Mouse (Mus musculus) limb, embryonic 14.5 days (tissue): Measurements from ENCODE around the gene Rpl24. TPM values are rescaled to one million over a fixed set of nuclear protein-coding genes. Genes with fewer than 3 reads are reported as not detected.
A peak's percentile ranks its signal among the peaks of the same experiment; 100 is the strongest.

Source experiments
- ATAC-seq: fragments of 200-750 bp; cut with Nextera tagmentation; 2 replicates; pipeline ENCODE4 v1.8.0; 2017; ENCODE audit warnings: low read depth, moderate number of reproducible peaks, moderate TSS enrichment; ENCODE audit not compliant: low FRiP score
- DNase-seq: peaks from one replicate; pipeline ENCODE4 v3.0.0-alpha.2; 2015; ENCODE audit warnings: low spot score
- H3K27ac ChIP-seq: fragments of 300-500 bp; sonication (generic); replicated peaks from 2 replicates; pipeline ENCODE4 v1.5.1; 2014; ENCODE audit warnings: low read depth, mild to moderate bottlenecking, low read length, moderate library complexity, mixed read lengths
- H3K27me3 ChIP-seq: fragments of 300-500 bp; sonication (generic); 2 replicates; pipeline ENCODE4 v1.6.1; 2014; ENCODE audit warnings: low read length, mixed read lengths; ENCODE audit not compliant: control insufficient read depth, insufficient read depth
- H3K36me3 ChIP-seq: fragments of 300-500 bp; sonication (generic); 2 replicates; pipeline ENCODE4 v1.6.1; 2014; ENCODE audit warnings: mild to moderate bottlenecking, low read length, moderate library complexity, mixed read lengths; ENCODE audit not compliant: control insufficient read depth, insufficient read depth
- H3K4me1 ChIP-seq: fragments of 300-500 bp; sonication (generic); 2 replicates; pipeline ENCODE4 v1.6.1; 2014; ENCODE audit warnings: antibody characterized with exemption, low read length, mixed read lengths; ENCODE audit not compliant: control insufficient read depth, insufficient read depth
- H3K4me2 ChIP-seq: fragments of 300-500 bp; sonication (generic); replicated peaks from 2 replicates; pipeline ENCODE4 v1.6.1; 2014; ENCODE audit warnings: low read depth, mild to moderate bottlenecking, low read length, moderate library complexity; ENCODE audit not compliant: severe bottlenecking
- H3K4me3 ChIP-seq: fragments of 300-500 bp; sonication (generic); replicated peaks from 2 replicates; pipeline ENCODE4 v1.5.1; 2014; ENCODE audit warnings: low read length
- H3K9ac ChIP-seq: fragments of 300-500 bp; sonication (generic); 2 replicates; pipeline ENCODE4 v1.6.1; 2014; ENCODE audit warnings: mild to moderate bottlenecking, low read depth, low read length, moderate library complexity; ENCODE audit not compliant: severe bottlenecking
- H3K9me3 ChIP-seq: fragments of 300-500 bp; sonication (generic); 2 replicates; pipeline ENCODE4 v1.6.1; 2016; ENCODE audit warnings: low read length; ENCODE audit not compliant: control insufficient read depth
- POLR2A ChIP-seq: fragments of 200-500 bp; IDR thresholded peaks from 2 replicates; pipeline ENCODE4 v1.8.0; 2012; ENCODE audit warnings: inconsistent platforms, mild to moderate bottlenecking, moderate library complexity, borderline replicate concordance; ENCODE audit not compliant: insufficient read depth, insufficient read length; ENCODE audit errors: extremely low read depth
- WGBS: fragments of 180-500 bp; shearing (Covaris S2); extraction: QIAGEN DNeasy Blood & Tissue Kit; methylation state at CpG from one replicate; pipeline ENCODE4 v1.1.7; 2014; 5-methylcytosine and 5-hydroxymethylcytosine counted together
- polyA plus RNA-seq, 2 experiments: library from polyadenylated mRNA; depleted of rRNA in 1 of 2; stranded (reverse) in 1 of 2; unstranded in 1 of 2; fragments of >200 nt; fragmentation: Nextera tagmentation in 1 of 2; extraction: Ambion mirVana in 1 of 2; gene quantifications; 2 replicates each; pipeline versions ENCODE4 v1.2.1 to v1.2.3; 2012 to 2014

Rpl24 gene
- polyA plus RNA-seq (2012; rRNA removed), result 481 and 816 TPM in 2 replicates
- polyA plus RNA-seq (2014; fragmentation: Nextera tagmentation; extraction: Ambion mirVana), result 867 and 876 TPM in 2 replicates

- Histone ChIP-seq H3K4me2 (peak within 1 kb of the TSS; percentile 82), H3K27ac (peak within 1 kb of the TSS; percentile 86), H3K9ac (peak within 1 kb of the TSS; percentile 89), H3K4me3 (peak within 1 kb of the TSS; percentile 69), H3K9me3 (no peaks in the 10 kb centered on the region), H3K4me1 (peaks cover 9% of the 10 kb centered on the region), H3K36me3 (peaks cover 34% of the 10 kb centered on the region), H3K27me3 (no peaks in the 10 kb centered on the region)
- TF ChIP-seq POLR2A, result peak; percentile 57; the same call in 1 of the 2 replicates
- DNase-seq (peak; percentile 96), ATAC-seq (peak; percentile 95)
- 0% methylated on average over 42 of the region's 42 CpGs for WGBS
Observed at GRCm38 (mm10) chr16:55966212-55966871, at the start of gene Rpl24. Gene Rpl24, plus strand, starts transcription at chr16:55966275.

GRCm38 (mm10) chr16:55922079-55922478 is 44.0 kb upstream of the Rpl24 start:
- Histone ChIP-seq H3K4me1 (no peaks in the 10 kb centered on the region), H3K27me3 (no peaks in the 10 kb centered on the region), H3K4me3 (no peak overlapping the region), H3K27ac (no peak overlapping the region), H3K4me2 (no peak overlapping the region), H3K9me3 (no peaks in the 10 kb centered on the region), H3K36me3 (peaks cover 51% of the 10 kb centered on the region), H3K9ac (no peak overlapping the region)
- WGBS, result 91% methylated on average over 10 of the region's 10 CpGs
- ATAC-seq, result no peak
- DNase-seq, result no peak
- no peak for TF ChIP-seq POLR2A

- WGBS, result 94% methylated on average over 4 of the region's 4 CpGs
- no peak overlapping the region for H3K9ac ChIP-seq
- no peak overlapping the region for H3K4me2 ChIP-seq
- H3K27me3 ChIP-seq, result no peaks in the 10 kb centered on the region
- no peaks in the 10 kb centered on the region for H3K4me1 ChIP-seq
- peaks cover 47% of the 10 kb centered on the region for H3K36me3 ChIP-seq
- TF ChIP-seq POLR2A, result no peak
- H3K9me3 ChIP-seq, result no peaks in the 10 kb centered on the region
- H3K27ac ChIP-seq, result no peak overlapping the region
- ATAC-seq (no peak), DNase-seq (no peak)
- no peak overlapping the region for H3K4me3 ChIP-seq
Observed at GRCm38 (mm10) chr16:55924010-55924409, 42.1 kb upstream of the Rpl24 start.

GRCm38 (mm10) chr16:55933681-55934343 is 32.3 kb upstream of the Rpl24 start:
- WGBS, result 2% methylated on average over 32 of the region's 32 CpGs
- ATAC-seq, result peak; percentile 13; the same call in 1 of the 2 replicates

GRCm38 (mm10) chr16:55934453-55935037 is 31.5 kb upstream of the Rpl24 start, which contains the start of gene Cep97:
Gene Cep97, minus strand, starts transcription at chr16:55934855.
- ATAC-seq, result peak; percentile 99
- peak; percentile 96 for DNase-seq

More at GRCm38 (mm10) chr16:55933681-55934343, 32.3 kb upstream of the Rpl24 start:
- Histone ChIP-seq H3K9me3 (no peaks in the 10 kb centered on the region), H3K4me2 (peak overlapping the region; percentile 63), H3K9ac (peak overlapping the region; percentile 64), H3K27ac (0 out of 2 replicates have a peak overlapping the region, but pooled peaks have one; percentile 54), H3K27me3 (no peaks in the 10 kb centered on the region), H3K36me3 (0 out of 2 replicates have a peak, but pooled peaks cover 3% of the 10 kb centered on the region), H3K4me1 (no peaks in the 10 kb centered on the region), H3K4me3 (peak overlapping the region; percentile 59)
- TF ChIP-seq POLR2A, result no peak
- peak; percentile 49 for DNase-seq

More at GRCm38 (mm10) chr16:55934453-55935037, 31.5 kb upstream of the Rpl24 start, which contains the start of gene Cep97:
- Histone ChIP-seq H3K9ac (peak within 1 kb of the TSS; percentile 64), H3K4me1 (no peaks in the 10 kb centered on the region), H3K36me3 (no peaks in the 10 kb centered on the region), H3K27ac (0 out of 2 replicates have a peak within 1 kb of the TSS, but pooled peaks have one; percentile 54), H3K27me3 (no peaks in the 10 kb centered on the region), H3K4me3 (peak within 1 kb of the TSS; percentile 59), H3K9me3 (no peaks in the 10 kb centered on the region), H3K4me2 (peak within 1 kb of the TSS; percentile 63)
- WGBS, result 1% methylated on average over 24 of the region's 24 CpGs
- TF ChIP-seq POLR2A, result no peak
